Mouse (Mus musculus): ENCODE results near the gene Gm21119. TPM values are rescaled to one million over a fixed set of nuclear protein-coding genes. Genes with fewer than 3 reads are reported as not detected.
"Not testable (repeated sequence)": the region's sequence is repeated elsewhere in the genome, so short reads cannot be mapped to it uniquely, and the experiment has no call there.

The Gm21119 gene
- not detected in 2 replicates for total RNA-seq (2014; fragmentation: Nextera tagmentation)
- not detected in 2 replicates for total RNA-seq (2017)

- ATAC-seq (replicated peaks; ENCODE audit: poor library complexity, severe bottlenecking), result not testable (repeated sequence)
These were observed at the start of gene Gm21119 for GRCm38 (mm10) chr8:20614619-20615018. Gene Gm21119, plus strand, starts transcription at chr8:20614919.

- peak; percentile 69 for ATAC-seq (replicated peaks; ENCODE audit: poor library complexity, severe bottlenecking)
These were observed 48.0 kb upstream of the Gm21119 start for GRCm38 (mm10) chr8:20566753-20567152.

- not testable (repeated sequence) for ATAC-seq (replicated peaks; ENCODE audit: poor library complexity, severe bottlenecking)
These were observed 33.6 kb upstream of the Gm21119 start for GRCm38 (mm10) chr8:20581081-20581480.

GRCm38 (mm10) chr8:20582772-20583171 is 31.9 kb upstream of the Gm21119 start:
- peak; percentile 94 for ATAC-seq (replicated peaks; ENCODE audit: poor library complexity, severe bottlenecking)

GRCm38 (mm10) chr8:20588268-20589177 is 26.2 kb upstream of the Gm21119 start:
- ATAC-seq (replicated peaks; ENCODE audit: poor library complexity, severe bottlenecking), result peak; percentile 68

- not testable (repeated sequence) for ATAC-seq (replicated peaks; ENCODE audit: poor library complexity, severe bottlenecking)
These were observed 25.6 kb upstream of the Gm21119 start for GRCm38 (mm10) chr8:20589178-20589539.

GRCm38 (mm10) chr8:20590117-20590997 is 24.4 kb upstream of the Gm21119 start:
- peak; percentile 72 for ATAC-seq (replicated peaks; ENCODE audit: poor library complexity, severe bottlenecking)

- ATAC-seq (replicated peaks; ENCODE audit: poor library complexity, severe bottlenecking), result not testable (repeated sequence)
These were observed 23.7 kb upstream of the Gm21119 start for GRCm38 (mm10) chr8:20591002-20591401.

- ATAC-seq (replicated peaks; ENCODE audit: poor library complexity, severe bottlenecking), result not testable (repeated sequence)
These were observed 21.9 kb upstream of the Gm21119 start for GRCm38 (mm10) chr8:20592732-20593272.

GRCm38 (mm10) chr8:20593841-20594240 is 20.9 kb upstream of the Gm21119 start:
- not testable (repeated sequence) for ATAC-seq (replicated peaks; ENCODE audit: poor library complexity, severe bottlenecking)

- ATAC-seq (replicated peaks; ENCODE audit: poor library complexity, severe bottlenecking), result not testable (repeated sequence)
These were observed 18.5 kb upstream of the Gm21119 start for GRCm38 (mm10) chr8:20596081-20596841.

- peak; percentile 40; the same call in 1 of the 2 replicates for ATAC-seq (replicated peaks; ENCODE audit: poor library complexity, severe bottlenecking)
These were observed 17.6 kb upstream of the Gm21119 start for GRCm38 (mm10) chr8:20596842-20597708.

GRCm38 (mm10) chr8:20598300-20599170 is 16.2 kb upstream of the Gm21119 start:
- ATAC-seq (replicated peaks; ENCODE audit: poor library complexity, severe bottlenecking), result not testable (repeated sequence)

- not testable (repeated sequence) for ATAC-seq (replicated peaks; ENCODE audit: poor library complexity, severe bottlenecking)
These were observed 15.4 kb upstream of the Gm21119 start for GRCm38 (mm10) chr8:20599350-20599749.

- not testable (repeated sequence) for ATAC-seq (replicated peaks; ENCODE audit: poor library complexity, severe bottlenecking)
These were observed 3.9 kb upstream of the Gm21119 start for GRCm38 (mm10) chr8:20610856-20611255.

GRCm38 (mm10) chr8:20612721-20613120 is 2.0 kb upstream of the Gm21119 start:
- ATAC-seq (replicated peaks; ENCODE audit: poor library complexity, severe bottlenecking), result not testable (repeated sequence)

GRCm38 (mm10) chr8:20630766-20631165 is 16.0 kb downstream of the Gm21119 start:
- ATAC-seq (replicated peaks; ENCODE audit: poor library complexity, severe bottlenecking), result not testable (repeated sequence)

GRCm38 (mm10) chr8:20637931-20638330 is 23.2 kb downstream of the Gm21119 start:
- not testable (repeated sequence) for ATAC-seq (replicated peaks; ENCODE audit: poor library complexity, severe bottlenecking)
